Mouse (Mus musculus) thymus, adult 2 months (tissue): ENCODE measurements around the gene Gm11627. TPM values are rescaled to one million over a fixed set of nuclear protein-coding genes. Genes with fewer than 3 reads are reported as not detected.

Experiments
- DNase-seq: peaks from one replicate; pipeline ENCODE4 v3.0.0; 2021
- H3K27ac ChIP-seq: fragments of 200-500 bp; 2 replicates; pipeline ENCODE4 v1.5.1; 2012; ENCODE audit warnings: low read length, control low read depth; ENCODE audit not compliant: control insufficient read depth, insufficient read depth
- H3K27me3 ChIP-seq: fragments of 200-500 bp; 2 replicates; pipeline ENCODE4 v1.6.1; 2012; ENCODE audit warnings: mild to moderate bottlenecking, low read length, moderate library complexity, mixed read lengths; ENCODE audit not compliant: control insufficient read depth, insufficient read depth
- H3K36me3 ChIP-seq: fragments of 200-500 bp; 2 replicates; pipeline ENCODE4 v1.6.1; 2012; ENCODE audit warnings: mild to moderate bottlenecking, low read length, moderate library complexity; ENCODE audit not compliant: control insufficient read depth, insufficient read depth
- H3K4me1 ChIP-seq: fragments of 200-500 bp; replicated peaks from 2 replicates; pipeline ENCODE4 v1.6.1; 2012; ENCODE audit warnings: low read length; ENCODE audit not compliant: control insufficient read depth, insufficient read depth
- H3K4me3 ChIP-seq: fragments of 200-500 bp; 2 replicates; pipeline ENCODE4 v1.5.1; 2012; ENCODE audit warnings: mild to moderate bottlenecking, low read length, control low read depth, moderate library complexity; ENCODE audit not compliant: control insufficient read depth, insufficient read depth
- CTCF ChIP-seq: fragments of 200-500 bp; IDR thresholded peaks from 2 replicates; pipeline ENCODE4 v1.5.1; 2012; ENCODE audit warnings: mild to moderate bottlenecking, control low read depth, low read length, moderate library complexity, borderline replicate concordance; ENCODE audit not compliant: control insufficient read depth, poor library complexity, insufficient read depth; ENCODE audit errors: extremely low read depth
- POLR2A ChIP-seq: fragments of 200-500 bp; IDR thresholded peaks from 2 replicates; pipeline ENCODE4 v1.6.1; 2012; ENCODE audit warnings: mild to moderate bottlenecking, low read length, control low read depth, moderate library complexity; ENCODE audit not compliant: control insufficient read depth, poor library complexity, insufficient read depth; ENCODE audit errors: extremely low read depth
- WGBS: fragments of 180-500 bp; shearing (Covaris S2); methylation state at CpG from one replicate; pipeline ENCODE4 v1.1.7; 2018; 5-methylcytosine and 5-hydroxymethylcytosine counted together
- polyA plus RNA-seq: library from polyadenylated mRNA; depleted of rRNA; stranded (reverse); fragments of >200 nt; gene quantifications from 2 replicates; pipeline ENCODE4 v1.2.3, GENCODE M21; 2012

Gm11627 gene
- polyA plus RNA-seq, 1 experiment: 0.71 TPM

GRCm38 (mm10) chr11:102606751-102607171 lies 27.5 kb upstream of the Gm11627 start:
- 43% methylated on average over 12 of the region's 12 CpGs for whole genome bisulfite sequencing
- H3K27ac ChIP-seq: no peak overlapping the region
- DNase-seq: no peak
- H3K4me3 ChIP-seq: no peak overlapping the region
- H3K36me3 ChIP-seq: no peaks in the 10 kb centered on the region
- peaks cover 6% of the 10 kb centered on the region for H3K27me3 ChIP-seq
- H3K4me1 ChIP-seq: no peaks in the 10 kb centered on the region
- TF ChIP-seq POLR2A (no peak), CTCF (no peak)

- TF ChIP-seq CTCF (no peak), POLR2A (no peak)
- Histone ChIP-seq H3K27ac (no peak overlapping the region), H3K27me3 (peaks cover 6% of the 10 kb centered on the region), H3K4me1 (no peaks in the 10 kb centered on the region), H3K4me3 (no peak overlapping the region), H3K36me3 (no peaks in the 10 kb centered on the region)
- 11% methylated on average over 62 of the region's 62 CpGs for WGBS
- no peak for DNase-seq
Observed at GRCm38 (mm10) chr11:102605553-102606416, 26.5 kb upstream of the Gm11627 start.

DNA sequence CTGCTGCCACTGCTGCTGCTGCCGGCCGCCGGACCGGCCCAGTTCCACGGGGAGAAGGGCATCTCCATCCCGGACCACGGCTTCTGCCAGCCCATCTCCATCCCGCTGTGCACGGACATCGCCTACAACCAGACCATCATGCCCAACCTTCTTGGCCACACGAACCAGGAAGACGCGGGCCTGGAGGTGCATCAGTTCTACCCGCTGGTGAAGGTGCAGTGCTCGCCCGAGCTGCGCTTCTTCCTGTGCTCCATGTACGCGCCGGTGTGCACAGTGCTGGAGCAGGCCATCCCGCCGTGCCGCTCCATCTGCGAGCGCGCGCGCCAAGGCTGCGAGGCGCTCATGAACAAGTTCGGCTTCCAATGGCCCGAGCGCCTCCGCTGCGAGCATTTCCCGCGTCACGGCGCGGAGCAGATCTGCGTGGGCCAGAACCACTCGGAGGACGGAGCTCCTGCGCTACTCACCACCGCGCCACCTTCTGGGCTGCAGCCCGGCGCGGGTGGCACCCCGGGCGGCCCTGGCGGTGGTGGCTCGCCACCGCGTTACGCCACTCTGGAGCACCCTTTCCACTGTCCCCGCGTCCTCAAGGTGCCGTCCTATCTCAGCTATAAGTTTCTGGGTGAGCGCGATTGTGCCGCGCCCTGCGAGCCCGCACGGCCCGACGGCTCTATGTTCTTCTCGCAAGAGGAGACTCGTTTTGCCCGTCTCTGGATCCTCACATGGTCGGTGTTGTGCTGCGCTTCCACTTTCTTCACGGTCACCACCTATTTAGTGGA lies 25.7 kb upstream of the Gm11627 start:
- Histone ChIP-seq H3K27ac (no peak overlapping the region), H3K36me3 (no peaks in the 10 kb centered on the region), H3K27me3 (peaks cover 6% of the 10 kb centered on the region), H3K4me3 (no peak overlapping the region), H3K4me1 (no peaks in the 10 kb centered on the region)
- no peak for DNase-seq
- 2% methylated on average over 74 of the region's 74 CpGs for WGBS
- TF ChIP-seq POLR2A: no peak
- no peak for TF ChIP-seq CTCF

GRCm38 (mm10) chr11:102604010-102604584 lies 24.8 kb upstream of the Gm11627 start, which contains the start of gene Fzd2:
Gene Fzd2, plus strand, starts transcription at chr11:102604396.
- Histone ChIP-seq H3K27me3 (peaks cover 6% of the 10 kb centered on the region), H3K36me3 (no peaks in the 10 kb centered on the region), H3K4me1 (no peaks in the 10 kb centered on the region), H3K4me3 (peak within 1 kb of the TSS; percentile 22; the same call in 1 of the 2 replicates), H3K27ac (no peak within 1 kb of the TSS)
- no peak for DNase-seq
- 1% methylated on average over 30 of the region's 31 CpGs for WGBS
- TF ChIP-seq POLR2A: no peak
- no peak for TF ChIP-seq CTCF

DNA sequence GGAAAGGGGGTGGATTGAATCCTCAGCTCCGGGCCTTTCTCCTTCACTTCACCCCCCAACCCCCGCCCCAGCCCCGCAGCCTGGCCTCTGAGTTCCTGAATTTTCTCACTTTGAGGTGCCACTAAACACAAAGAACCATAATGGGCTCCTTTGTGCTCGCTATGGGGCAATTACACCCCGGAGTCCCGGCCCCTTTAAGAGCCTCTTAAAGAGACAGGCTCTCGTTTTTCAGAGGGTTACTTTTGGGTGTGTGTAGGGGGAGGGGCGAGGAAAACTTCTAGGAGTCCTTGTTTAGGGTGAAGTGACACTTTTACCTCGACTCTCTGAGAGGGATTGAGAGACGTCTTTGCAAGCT lies 24.2 kb upstream of the Gm11627 start:
- Histone ChIP-seq H3K4me1 (no peaks in the 10 kb centered on the region), H3K36me3 (no peaks in the 10 kb centered on the region), H3K27ac (no peak overlapping the region), H3K4me3 (no peak overlapping the region), H3K27me3 (peaks cover 6% of the 10 kb centered on the region)
- WGBS: 2% methylated on average over 10 of the region's 10 CpGs
- TF ChIP-seq POLR2A (no peak), CTCF (no peak)
- DNase-seq: no peak

DNA sequence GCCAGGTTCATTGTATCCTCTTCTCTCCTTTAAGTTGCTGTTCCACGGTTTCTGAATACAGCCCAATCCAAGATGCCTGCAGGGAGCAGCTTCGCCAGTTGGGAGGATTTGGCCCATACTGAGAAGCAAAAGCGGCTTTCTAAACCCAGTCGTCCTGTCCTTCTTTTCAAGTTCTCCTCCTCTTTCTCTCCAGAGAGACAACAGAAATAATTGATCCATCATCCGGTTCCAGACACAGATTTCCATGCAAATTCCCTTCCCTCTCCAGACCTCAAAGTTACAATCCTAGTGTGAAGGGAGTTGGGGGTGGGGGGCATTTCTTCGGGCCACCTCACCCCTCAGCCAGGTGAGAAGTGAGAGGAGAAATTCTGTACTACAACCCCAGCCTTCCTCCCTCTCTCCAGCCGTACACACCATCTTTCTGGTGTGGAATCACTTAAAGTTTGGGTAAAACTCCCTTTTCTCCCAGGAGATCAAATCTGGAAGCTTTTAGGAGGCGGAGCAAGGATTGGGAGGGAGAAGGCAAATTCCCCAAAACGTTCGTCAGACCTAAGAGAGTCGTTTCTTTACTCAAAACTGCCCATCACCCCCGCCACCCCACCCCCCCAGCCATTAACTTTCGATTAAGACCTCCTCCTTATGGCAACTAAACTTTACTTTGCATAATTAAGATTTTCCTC lies 23.7 kb upstream of the Gm11627 start:
- Histone ChIP-seq H3K4me1 (no peaks in the 10 kb centered on the region), H3K4me3 (no peak overlapping the region), H3K27ac (no peak overlapping the region), H3K27me3 (peaks cover 6% of the 10 kb centered on the region), H3K36me3 (no peaks in the 10 kb centered on the region)
- WGBS: 28% methylated on average over 13 of the region's 13 CpGs
- TF ChIP-seq POLR2A (no peak), CTCF (no peak)
- no peak for DNase-seq

- WGBS: 83% methylated on average over 3 of the region's 3 CpGs
- DNase-seq: no peak
- Histone ChIP-seq H3K4me3 (no peak overlapping the region), H3K4me1 (no peaks in the 10 kb centered on the region), H3K27me3 (peaks cover 4% of the 10 kb centered on the region; the same call in 1 of the 2 replicates), H3K27ac (no peak overlapping the region), H3K36me3 (no peaks in the 10 kb centered on the region)
- no peak for TF ChIP-seq CTCF
- TF ChIP-seq POLR2A: no peak
Observed at GRCm38 (mm10) chr11:102599912-102600311, 20.7 kb upstream of the Gm11627 start.
